Mouse (Mus musculus) heart, adult 2 months (tissue): ENCODE measurements around the gene Sart1.
"Not testable (repeated sequence)": the region's sequence is repeated elsewhere in the genome, so short reads cannot be mapped to it uniquely, and the experiment has no call there.

ENCODE experiments used
- CTCF ChIP-seq: fragments of 200-600 bp; IDR thresholded peaks from 2 replicates; pipeline ENCODE4 v1.8.1; 2022; ENCODE audit warnings: antibody characterized with exemption, mild to moderate bottlenecking, moderate library complexity
- POLR2A ChIP-seq: fragments of 200-500 bp; IDR thresholded peaks from 2 replicates; pipeline ENCODE4 v1.6.1; 2011; ENCODE audit warnings: mild to moderate bottlenecking, low read depth, low read length, control low read depth; ENCODE audit not compliant: insufficient read depth

- not testable (repeated sequence) for TF ChIP-seq CTCF
- TF ChIP-seq POLR2A: peak; percentile 87
Observed at GRCm38 (mm10) chr19:5406531-5407126, 18.1 kb upstream of the Sart1 start.
